Comparison of ENCODE assay signal across 8 mouse cellular contexts in genomic region chr17:74673251-74673650, GRCm38 (mm10). TPM values are rescaled to one million over a fixed set of nuclear protein-coding genes. Genes with fewer than 3 reads are reported as not detected.
A peak's percentile ranks its signal among the peaks of the same experiment; 100 is the strongest.
DNase-seq lines count a peak whose midpoint lies in the region; ATAC-seq and TF ChIP-seq lines count a peak whose summit lies in the region.

No protein-coding gene starts in this region.

- TF ChIP-seq RAD21 in MEL (IDR thresholded peaks at IDR 0.05; ENCODE audit: low read depth, low read length), result peak; percentile 67

- intact Hi-C loops in left cerebral cortex, postnatal 36 days (cut with DNase I), result loop anchor here (5.0 kb wide), 1 partner anchor 869 kb away; no protein-coding TSS in a partner anchor

- no peaks in the 10 kb centered on the region for H3K4me1 ChIP-seq in MEL (ENCODE audit: control insufficient read depth in 1 of 2, insufficient read depth in 2 of 2, low read length in 2 of 2)

- H3K27me3 ChIP-seq in MEL (ENCODE audit: control insufficient read depth in 1 of 2, insufficient read depth in 2 of 2, low read length in 2 of 2), result no peaks in the 10 kb centered on the region

- H3K27ac ChIP-seq in MEL (ENCODE audit: control insufficient read depth, low read depth, low read length), result no peak overlapping the region

- H3K9me3 ChIP-seq in MEL (replicated peaks; ENCODE audit: insufficient read depth, low read length), result no peaks in the 10 kb centered on the region

- H3K36me3 ChIP-seq in MEL (ENCODE audit: control insufficient read depth in 1 of 2, insufficient read depth in 2 of 2, low read length in 2 of 2), result peaks cover 0 to 46% of the 10 kb centered on the region in 2 experiments; a peak in 2 of 4 replicates

- no peak for ATAC-seq in cerebellum, adult (ENCODE audit: insufficient number of reproducible peaks, low FRiP score, low TSS enrichment)
- peak; percentile 57; the same call in 1 of the 2 replicates for ATAC-seq in erythroid progenitor cell, adult 5-6 weeks (replicated peaks; ENCODE audit: low FRiP score, poor library complexity, severe bottlenecking)
- ATAC-seq in megakaryocyte-erythroid progenitor cell, adult 5-6 weeks (replicated peaks; ENCODE audit: low FRiP score, low TSS enrichment, poor library complexity, severe bottlenecking), result peak; percentile 84

- TF ChIP-seq EP300 in MEL (IDR thresholded peaks at IDR 0.05; ENCODE audit: low read depth in 1 of 2, low read length in 2 of 2), result no peak

- peak; percentile 32 to 45 for DNase-seq in cerebellum, adult 18-20 months
- peak; percentile 26 for DNase-seq in left cerebral cortex, adult 11 months (ENCODE audit: low spot score)
- DNase-seq in left cerebral cortex, postnatal 36 days (ENCODE audit: low spot score in 2 of 2), result no peak
- peak; percentile 73 for DNase-seq in MEL (ENCODE audit: low read depth, low spot score)
- DNase-seq in frontal cortex, postnatal 14 days (ENCODE audit: low spot score in 2 of 2), result no peak

- peak in 2 of 3 experiments; percentile 71 to 76; a peak in 4 of 6 replicates for TF ChIP-seq CTCF in MEL (IDR thresholded peaks at IDR 0.05 in 2 of 3, conservative IDR thresholded peaks at IDR 0.05 in 1 of 3; ENCODE audit: control insufficient read depth in 1 of 3, insufficient read depth in 1 of 3, low read depth in 2 of 3, low read length in 3 of 3, poor library complexity in 1 of 3, severe bottlenecking in 1 of 3)

- H3K79me2 ChIP-seq in MEL (ENCODE audit: control insufficient read depth, insufficient read depth, low read length, poor library complexity), result no peaks in the 10 kb centered on the region

- no peak for TF ChIP-seq POLR2A in MEL (IDR thresholded peaks at IDR 0.05; ENCODE audit: control insufficient read depth in 1 of 2, insufficient read depth in 1 of 2, low read depth in 1 of 2, low read length in 2 of 2, poor library complexity in 1 of 2)

- H3K4me3 ChIP-seq in MEL (ENCODE audit: control insufficient read depth in 1 of 2, insufficient read depth in 1 of 2, low read depth in 2 of 2, low read length in 2 of 2), result no peak overlapping the region

- no peak overlapping the region for H3K9ac ChIP-seq in MEL (ENCODE audit: control insufficient read depth, low read depth, low read length, poor library complexity, severe bottlenecking)

TF ChIP-seq in MEL, 35 proteins besides CTCF, POLR2A, EP300 and RAD21:
- TF ChIP-seq TBP (IDR thresholded peaks at IDR 0.05; ENCODE audit: low read depth, low read length), result no peak
- TF ChIP-seq ZC3H11A (IDR thresholded peaks at IDR 0.05; ENCODE audit: low read depth, low read length), result peak; percentile 56
- peak; percentile 84 for TF ChIP-seq SMC3 (IDR thresholded peaks at IDR 0.05; ENCODE audit: low read depth, low read length)
- TF ChIP-seq SIN3A (IDR thresholded peaks at IDR 0.05; ENCODE audit: low read length), result no peak
- no peak for TF ChIP-seq MYB (IDR thresholded peaks at IDR 0.05; ENCODE audit: low read depth, low read length)
- TF ChIP-seq HCFC1 (IDR thresholded peaks at IDR 0.05; ENCODE audit: low read depth, low read length), result no peak
TF ChIP-seq in MEL: peak in this region for 2.

RNA-seq across cellular contexts. Expression of gene Ttc27, which starts 44.3 kb away (rescaled TPM):
- 10 to 100 TPM; 23.8 to 24.6 TPM for total RNA-seq in left cerebral cortex, postnatal 36 days (2021)
- 53.2 and 59.9 TPM in 2 replicates for total RNA-seq in MEL (2012; rRNA removed)
- polyA plus RNA-seq in MEL (2012; ENCODE audit: insufficient read depth in 1 of 2, insufficient read length in 2 of 2, low read depth in 1 of 2, low replicate concordance in 2 of 2, missing spikeins in 1 of 2), result 10 to 100 TPM in 1 of 2 experiments, not detected in 1; 55.2 TPM
- 1.7 and 7.6 TPM in 2 replicates for total RNA-seq in erythroid progenitor cell, adult 5-6 weeks (2015; ENCODE audit: low replicate concordance)
- total RNA-seq in erythroid progenitor cell, adult 5-6 weeks (2017; ENCODE audit: low replicate concordance), result 1.5 and 5.1 TPM in 2 replicates
- total RNA-seq in megakaryocyte-erythroid progenitor cell, adult 5-6 weeks (2014; fragmentation: Nextera tagmentation), result 65.9 and 82.0 TPM in 2 replicates
- total RNA-seq in megakaryocyte-erythroid progenitor cell, adult 5-6 weeks (2017), result 50.6 and 77.5 TPM in 2 replicates

Comparison
In these comparisons a context has a peak if more than half of its experiments do, and no peak if none do; other contexts are left out.
1. DNase-seq: peak in cerebellum, adult 18-20 months (2 of 2), left cerebral cortex, adult 11 months (single experiment) and MEL (single experiment); none in left cerebral cortex, postnatal 36 days (0 of 2) and frontal cortex, postnatal 14 days (0 of 2).